ENCODE assay signal across 8 mouse cellular contexts in genomic region chr11:3330566-3330965, GRCm38 (mm10). TPM values are rescaled to one million over a fixed set of nuclear protein-coding genes. Genes with fewer than 3 reads are reported as not detected.
DNase-seq lines count a peak whose midpoint lies in the region; ATAC-seq and TF ChIP-seq lines count a peak whose summit lies in the region.

No protein-coding gene starts in this region.

- no peak for TF ChIP-seq CTCF in Patski (IDR thresholded peaks at IDR 0.05)
- TF ChIP-seq CTCF in gastrocnemius, adult 2 months (IDR thresholded peaks at IDR 0.05), result peak; percentile 60

- CTCF ChIA-PET in Patski (lab: Charles Lee), result interaction anchor here (1.0 to 3.7 kb wide), 4 partner anchors 13 to 56 kb away, joined by 3 to 22 read pairs (median 4); no protein-coding TSS in a partner anchor

- H3K27ac ChIP-seq in gastrocnemius, adult 2 months, result peak overlapping the region; percentile 92
- H3K27ac ChIP-seq in hindbrain, embryonic 16.5 days (ENCODE audit: low read depth, low read length), result peak overlapping the region; percentile 83

- ATAC-seq in Patski, result peak; percentile 28
- peak; percentile 67 for ATAC-seq in hindbrain, embryonic 16.5 days

- peaks cover 17% of the 10 kb centered on the region for H3K4me1 ChIP-seq in hindbrain, embryonic 16.5 days (ENCODE audit: control insufficient read depth, insufficient read depth, low read depth, low read length)

- H3K27me3 ChIP-seq in Patski, result no peaks in the 10 kb centered on the region
- no peaks in the 10 kb centered on the region for H3K27me3 ChIP-seq in hindbrain, embryonic 16.5 days (replicated peaks; ENCODE audit: control insufficient read depth, insufficient read depth, low read length)

- H3K36me3 ChIP-seq in hindbrain, embryonic 16.5 days (ENCODE audit: control insufficient read depth, insufficient read depth, low read length), result no peaks in the 10 kb centered on the region; the same call in 1 of the 2 replicates

- H3K4me2 ChIP-seq in hindbrain, embryonic 16.5 days (ENCODE audit: low read length), result peak overlapping the region; percentile 99

- H3K9ac ChIP-seq in hindbrain, embryonic 16.5 days (ENCODE audit: low read depth, low read length), result peak overlapping the region; percentile 80

- WGBS in hindbrain, embryonic 16.5 days, result 0% methylated on average over 9 of the region's 9 CpGs

- POLR2A ChIA-PET in Patski (lab: Charles Lee), result interaction anchor here (0.7 kb wide), 1 partner anchor 96 kb away, joined by 6 read pairs; no protein-coding TSS in a partner anchor

- DNase-seq in Patski (ENCODE audit: low read depth, low spot score), result peak; percentile 77
- peak; percentile 93 to 95 for DNase-seq in cerebellum, postnatal 25 days
- peak; percentile 96 for DNase-seq in gastrocnemius, adult 2 months
- DNase-seq in left cerebral cortex, adult 18-20 months (ENCODE audit: low spot score in 2 of 2), result peak; percentile 77 to 87
- DNase-seq in lung, postnatal 36 days, result peak; percentile 95
- DNase-seq in retina, postnatal 1 day, result peak; percentile 84
- peak; percentile 92 to 93 for DNase-seq in thymus, postnatal 36 days

- in situ Hi-C loops in Patski (cut with MboI; ENCODE audit: low pct_unique_long_range_greater_than_20kb), result no loop called here

- H3K4me3 ChIP-seq in gastrocnemius, adult 2 months, result peak overlapping the region; percentile 80
- peak overlapping the region; percentile 73 for H3K4me3 ChIP-seq in hindbrain, embryonic 16.5 days (ENCODE audit: low read length)

- intact Hi-C loops in gastrocnemius, adult 2 months (cut with DNase I), result no loop called here

- no peaks in the 10 kb centered on the region for H3K9me3 ChIP-seq in hindbrain, embryonic 16.5 days (ENCODE audit: control insufficient read depth, low read length)

RNA-seq across cellular contexts. Expression of gene Pik3ip1, which starts 0.4 kb away (rescaled TPM):
- polyA plus RNA-seq in Patski (2021), result 24.7 TPM
- total RNA-seq in gastrocnemius, adult 2 months (2021), result 10 to 100 TPM; 17.7 to 21.7 TPM
- 30.8 and 36.1 TPM in 2 replicates for polyA plus RNA-seq in hindbrain, embryonic 16.5 days (2015; fragmentation: Nextera tagmentation; extraction: Ambion mirVana)
- total RNA-seq in left cerebral cortex, adult 18-20 months (2021), result 10 to 100 TPM; 27.8 to 32.3 TPM

RNA-seq across cellular contexts. Expression of gene Patz1, which starts 41.9 kb away (rescaled TPM):
- polyA plus RNA-seq in Patski (2021), result 59.5 TPM
- 10 to 100 TPM; 11.9 to 17.2 TPM for total RNA-seq in gastrocnemius, adult 2 months (2021)
- 35.2 and 40.7 TPM in 2 replicates for polyA plus RNA-seq in hindbrain, embryonic 16.5 days (2015; fragmentation: Nextera tagmentation; extraction: Ambion mirVana)
- total RNA-seq in left cerebral cortex, adult 18-20 months (2021), result 10 to 100 TPM; 46.7 to 47.6 TPM

Comparison
In these comparisons a context has a peak if more than half of its experiments do, and no peak if none do; other contexts are left out.
1. Peak in every context shown above with its lines: DNase-seq, ATAC-seq, H3K4me3 ChIP-seq and H3K27ac ChIP-seq.